Mouse (Mus musculus) embryonic fibroblast, embryonic 13.5 days (primary cell): ENCODE measurements around the gene Aatk. TPM values are rescaled to one million over a fixed set of nuclear protein-coding genes. Genes with fewer than 3 reads are reported as not detected.

Experiments used
- H3K27ac ChIP-seq: 2 replicates; pipeline ENCODE4 v1.5.1; 2012; ENCODE audit warnings: low read length, control low read depth, inconsistent platforms; ENCODE audit not compliant: insufficient read depth
- H3K4me1 ChIP-seq: 2 replicates; pipeline ENCODE4 v1.6.1; 2011; ENCODE audit warnings: low read length; ENCODE audit not compliant: control insufficient read depth, insufficient read depth
- H3K4me3 ChIP-seq: 2 replicates; pipeline ENCODE4 v1.5.1; 2011; ENCODE audit warnings: mild to moderate bottlenecking, control low read depth, low read length; ENCODE audit not compliant: insufficient read depth
- CTCF ChIP-seq: IDR thresholded peaks from 2 replicates; pipeline ENCODE4 v1.5.1; 2011; ENCODE audit warnings: mild to moderate bottlenecking, control low read depth, low read length, moderate library complexity, borderline replicate concordance; ENCODE audit not compliant: insufficient read depth
- POLR2A ChIP-seq: IDR thresholded peaks from 2 replicates; pipeline ENCODE4 v1.6.1; 2011; ENCODE audit warnings: low read depth, mild to moderate bottlenecking, control low read depth, low read length, moderate library complexity
- polyA plus RNA-seq: library from polyadenylated mRNA; stranded (reverse); fragments of >200 nt; gene quantifications from 2 replicates; pipeline ENCODE4 v1.2.4, GENCODE M21; 2011; ENCODE audit warnings: low read depth; ENCODE audit not compliant: missing spikeins, insufficient read length

The Aatk gene
- polyA plus RNA-seq, 1 experiment, result 0.19 TPM

- H3K27ac ChIP-seq, result no peak overlapping the region
- H3K4me3 ChIP-seq, result no peak overlapping the region
- H3K4me1 ChIP-seq, result no peaks in the 10 kb centered on the region
- TF ChIP-seq CTCF (no peak), POLR2A (no peak)
These were observed 18.5 kb downstream of the Aatk start for GRCm38 (mm10) chr11:120028319-120029092.

- H3K4me1 ChIP-seq, result no peaks in the 10 kb centered on the region
- TF ChIP-seq POLR2A (no peak), CTCF (no peak)
- no peak overlapping the region for H3K27ac ChIP-seq
- no peak overlapping the region for H3K4me3 ChIP-seq
These were observed 20.0 kb downstream of the Aatk start for GRCm38 (mm10) chr11:120026941-120027340.

DNA sequence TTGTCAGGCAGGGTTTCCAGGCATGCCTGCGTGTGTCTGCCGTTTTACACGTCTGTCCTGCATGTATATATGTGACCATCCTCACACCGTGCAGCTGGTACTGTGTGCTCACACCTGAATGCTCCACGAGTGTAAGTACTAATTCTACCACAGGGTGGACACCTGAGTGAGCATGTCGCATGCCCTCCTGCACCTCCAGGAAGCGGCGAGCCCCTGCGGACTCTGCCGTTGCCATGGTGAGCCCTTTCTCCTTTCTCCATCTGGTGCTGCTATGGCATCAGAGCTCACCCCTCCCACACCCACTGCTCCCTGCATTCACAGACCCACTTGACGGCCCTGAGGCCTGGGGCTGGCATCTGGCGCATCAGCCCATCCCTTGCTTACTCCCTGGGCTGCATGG is 24.1 kb downstream of the Aatk start:
- Histone ChIP-seq H3K27ac (no peak overlapping the region), H3K4me1 (no peaks in the 10 kb centered on the region), H3K4me3 (no peak overlapping the region)
- no peak for TF ChIP-seq POLR2A

DNA sequence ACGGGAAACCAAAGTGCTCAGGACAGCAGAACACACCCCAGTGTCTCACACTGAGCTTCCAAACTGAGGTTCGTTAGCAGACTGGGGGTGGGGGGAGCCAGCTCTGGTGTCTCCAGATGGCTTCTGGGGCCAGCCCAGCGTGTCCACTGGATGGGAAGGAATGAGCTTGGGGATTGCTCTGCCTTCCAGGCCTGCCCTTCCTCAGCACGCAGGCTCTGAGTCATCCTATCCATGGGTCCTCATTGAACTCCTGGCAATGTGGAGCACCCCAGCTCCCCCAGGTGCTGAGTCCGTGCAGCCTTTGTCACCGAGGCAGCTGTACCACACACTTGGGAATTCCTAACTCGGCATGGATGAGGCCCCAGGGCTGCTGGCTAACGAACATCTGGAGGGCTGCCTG is 24.8 kb downstream of the Aatk start:
- Histone ChIP-seq H3K4me3 (no peak overlapping the region), H3K4me1 (no peaks in the 10 kb centered on the region), H3K27ac (no peak overlapping the region)
- TF ChIP-seq CTCF, result no peak
- TF ChIP-seq POLR2A, result no peak

GRCm38 (mm10) chr11:120021367-120021766 is 25.6 kb downstream of the Aatk start:
- TF ChIP-seq POLR2A (no peak), CTCF (no peak)
- Histone ChIP-seq H3K4me3 (no peak overlapping the region), H3K4me1 (no peaks in the 10 kb centered on the region), H3K27ac (no peak overlapping the region)

GRCm38 (mm10) chr11:120019542-120020440 is 27.2 kb downstream of the Aatk start:
- Histone ChIP-seq H3K4me3 (no peak overlapping the region), H3K4me1 (no peaks in the 10 kb centered on the region), H3K27ac (no peak overlapping the region)
- TF ChIP-seq POLR2A (no peak), CTCF (no peak)

- H3K4me3 ChIP-seq, result no peak overlapping the region
- no peak for TF ChIP-seq CTCF
- TF ChIP-seq POLR2A, result no peak
- H3K4me1 ChIP-seq, result no peaks in the 10 kb centered on the region
- H3K27ac ChIP-seq, result no peak overlapping the region
These were observed 30.0 kb downstream of the Aatk start for GRCm38 (mm10) chr11:120017011-120017410.

- Histone ChIP-seq H3K4me1 (no peaks in the 10 kb centered on the region), H3K4me3 (no peak overlapping the region), H3K27ac (no peak overlapping the region)
- no peak for TF ChIP-seq POLR2A
- no peak for TF ChIP-seq CTCF
These were observed 32.2 kb downstream of the Aatk start for GRCm38 (mm10) chr11:120014758-120015157.

DNA sequence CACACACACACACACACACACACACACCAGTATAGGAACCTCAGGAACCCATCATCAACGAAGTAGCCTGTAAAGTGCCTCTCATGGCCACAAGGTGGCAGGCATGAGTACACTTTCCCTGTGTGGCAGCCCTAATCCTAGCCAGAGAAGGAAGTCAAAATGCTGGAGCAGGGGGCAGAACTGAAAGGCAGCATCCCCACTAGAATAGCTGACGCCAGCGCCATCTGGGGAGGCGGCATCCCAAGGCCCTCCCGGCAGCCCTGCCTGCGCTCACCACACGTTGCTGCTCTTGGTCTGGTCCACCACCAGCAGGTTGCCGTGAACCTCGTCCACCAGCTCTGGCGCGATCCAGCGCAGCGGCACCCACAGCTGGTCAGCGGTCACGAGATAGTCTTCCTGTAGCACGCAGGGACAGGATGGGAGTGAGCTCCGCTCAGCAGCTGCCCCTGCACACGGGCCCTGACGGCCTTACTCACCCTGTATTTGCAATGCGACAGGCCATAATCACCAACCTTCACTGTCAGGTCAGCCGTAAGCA is 33.7 kb downstream of the Aatk start:
- no peak overlapping the region for H3K4me3 ChIP-seq
- no peaks in the 10 kb centered on the region for H3K4me1 ChIP-seq
- no peak overlapping the region for H3K27ac ChIP-seq
- peak; percentile 70; the same call in 1 of the 2 replicates for TF ChIP-seq CTCF
- TF ChIP-seq POLR2A, result no peak

DNA sequence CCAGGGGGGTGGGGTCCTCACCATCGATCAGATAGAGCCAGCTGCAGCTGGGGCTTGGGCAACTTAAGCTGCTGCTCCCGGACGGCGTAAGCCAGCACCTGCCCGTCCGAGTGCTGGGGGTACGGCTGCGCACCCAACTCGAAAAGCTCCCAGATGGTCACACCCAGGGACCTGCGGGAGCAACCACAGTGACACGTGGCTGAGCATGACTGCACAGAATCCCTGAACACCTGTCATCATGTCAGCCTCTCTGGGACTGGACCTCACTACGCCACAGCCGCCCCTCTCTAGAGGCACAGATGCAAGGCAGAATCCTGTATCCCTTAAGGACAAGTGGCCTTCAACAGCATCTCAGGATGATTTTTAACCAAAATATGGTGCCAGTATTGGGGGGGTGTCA is 34.3 kb downstream of the Aatk start:
- Histone ChIP-seq H3K4me1 (no peaks in the 10 kb centered on the region), H3K27ac (no peak overlapping the region), H3K4me3 (no peak overlapping the region)
- TF ChIP-seq POLR2A, result no peak
- no peak for TF ChIP-seq CTCF
